Mouse (Mus musculus) cortical plate, adult 2 months (tissue): ENCODE data around the gene Fbxl7.

Experiments used
- CTCF ChIP-seq: fragments of 200-500 bp; IDR thresholded peaks from 2 replicates; pipeline ENCODE4 v1.5.1; 2011; ENCODE audit warnings: mild to moderate bottlenecking, control low read depth, low read length; ENCODE audit not compliant: insufficient read depth; ENCODE audit errors: extremely low read depth
- POLR2A ChIP-seq: fragments of 200-500 bp; IDR thresholded peaks from 2 replicates; pipeline ENCODE4 v1.6.1; 2011; ENCODE audit warnings: mild to moderate bottlenecking, low read length, control low read depth; ENCODE audit not compliant: insufficient read depth; ENCODE audit errors: extremely low read depth

GRCm38 (mm10) chr15:26869197-26869596, 26.2 kb downstream of the Fbxl7 start:
- TF ChIP-seq CTCF (no peak), POLR2A (no peak)
